Mouse (Mus musculus) limb, embryonic 11.5 days (tissue): Measurements from ENCODE around the gene Brd4. TPM values are rescaled to one million over a fixed set of nuclear protein-coding genes. Genes with fewer than 3 reads are reported as not detected.
A peak's percentile ranks its signal among the peaks of the same experiment; 100 is the strongest.

ENCODE experiments used
- ATAC-seq: fragments of 200-750 bp; cut with Nextera tagmentation; 2 replicates; pipeline ENCODE4 v1.8.0; 2017; ENCODE audit warnings: low read depth; ENCODE audit not compliant: insufficient number of reproducible peaks, low FRiP score, low TSS enrichment
- DNase-seq: peaks from one replicate; pipeline ENCODE4 v3.0.0-alpha.2; 2015; ENCODE audit warnings: low spot score
- H3K27ac ChIP-seq: fragments of 300-500 bp; sonication (generic); replicated peaks from 2 replicates; pipeline ENCODE4 v1.5.1; 2014; ENCODE audit warnings: low read depth, mild to moderate bottlenecking, low read length
- H3K27me3 ChIP-seq: fragments of 300-500 bp; sonication (generic); 2 replicates; pipeline ENCODE4 v1.6.1; 2014; ENCODE audit warnings: mild to moderate bottlenecking, low read length, mixed read lengths; ENCODE audit not compliant: control insufficient read depth, insufficient read depth
- H3K36me3 ChIP-seq: fragments of 300-500 bp; sonication (generic); 2 replicates; pipeline ENCODE4 v1.6.1; 2014; ENCODE audit warnings: mild to moderate bottlenecking, low read length, moderate library complexity, mixed read lengths; ENCODE audit not compliant: control insufficient read depth, insufficient read depth
- H3K4me1 ChIP-seq: fragments of 300-500 bp; sonication (generic); 2 replicates; pipeline ENCODE4 v1.6.1; 2014; ENCODE audit warnings: low read length, mixed read lengths; ENCODE audit not compliant: control insufficient read depth, insufficient read depth
- H3K4me2 ChIP-seq: fragments of 300-500 bp; sonication (generic); 2 replicates; pipeline ENCODE4 v1.6.1; 2014; ENCODE audit warnings: low read depth, mild to moderate bottlenecking, moderate library complexity; ENCODE audit not compliant: severe bottlenecking
- H3K4me3 ChIP-seq: fragments of 300-500 bp; sonication (generic); 2 replicates; pipeline ENCODE4 v1.5.1; 2014; ENCODE audit warnings: low read depth, low read length
- H3K9ac ChIP-seq: fragments of 300-500 bp; sonication (generic); 2 replicates; pipeline ENCODE4 v1.6.1; 2014; ENCODE audit warnings: mild to moderate bottlenecking, low read length
- H3K9me3 ChIP-seq: fragments of 300-500 bp; sonication (generic); 2 replicates; pipeline ENCODE4 v1.6.1; 2016; ENCODE audit warnings: low read length; ENCODE audit not compliant: control insufficient read depth
- WGBS: fragments of 180-500 bp; shearing (Covaris S2); extraction: QIAGEN DNeasy Blood & Tissue Kit; methylation state at CpG from one replicate; pipeline ENCODE4 v1.1.7; 2014; 5-methylcytosine and 5-hydroxymethylcytosine counted together
- polyA plus RNA-seq: library from polyadenylated mRNA; unstranded; fragments of >200 nt; fragmentation: Nextera tagmentation; extraction: Ambion mirVana; gene quantifications from 2 replicates; pipeline ENCODE4 v1.2.1, GENCODE M21; 2014

The Brd4 gene
- polyA plus RNA-seq, 1 experiment from 2014 or later = 124 TPM

GRCm38 (mm10) chr17:32193010-32193409 lies 91.5 kb downstream of the Brd4 start:
- WGBS = 86% methylated on average over 5 of the region's 5 CpGs
- H3K36me3 ChIP-seq = peaks cover 23% of the 10 kb centered on the region
- peaks cover 2% of the 10 kb centered on the region; the same call in 1 of the 2 replicates for H3K4me1 ChIP-seq
- no peak overlapping the region for H3K9ac ChIP-seq
- H3K4me3 ChIP-seq = no peak overlapping the region
- no peaks in the 10 kb centered on the region for H3K9me3 ChIP-seq
- no peak overlapping the region for H3K27ac ChIP-seq
- no peak for ATAC-seq
- peaks cover 14% of the 10 kb centered on the region for H3K27me3 ChIP-seq
- DNase-seq = no peak
- H3K4me2 ChIP-seq = no peak overlapping the region

GRCm38 (mm10) chr17:32189850-32190249 lies 94.7 kb downstream of the Brd4 start:
- Histone ChIP-seq H3K4me2 (peak overlapping the region; percentile 82; the same call in 1 of the 2 replicates), H3K36me3 (no peaks in the 10 kb centered on the region), H3K9me3 (no peaks in the 10 kb centered on the region), H3K4me3 (no peak overlapping the region), H3K27ac (no peak overlapping the region), H3K9ac (no peak overlapping the region), H3K27me3 (peaks cover 14% of the 10 kb centered on the region), H3K4me1 (peaks cover 2% of the 10 kb centered on the region; the same call in 1 of the 2 replicates)
- ATAC-seq (no peak), DNase-seq (no peak)
- WGBS = 13% methylated on average over 5 of the region's 5 CpGs

- peak within 1 kb of the TSS; percentile 35 for H3K4me3 ChIP-seq
- H3K4me1 ChIP-seq = peaks cover 2% of the 10 kb centered on the region; the same call in 1 of the 2 replicates
- WGBS = 5% methylated on average over 42 of the region's 42 CpGs
- H3K27ac ChIP-seq = no peak within 1 kb of the TSS
- H3K9me3 ChIP-seq = no peaks in the 10 kb centered on the region
- H3K4me2 ChIP-seq = peak within 1 kb of the TSS; percentile 82
- no peaks in the 10 kb centered on the region for H3K36me3 ChIP-seq
- 0 out of 2 replicates have a peak, but pooled peaks have one; percentile 6 for ATAC-seq
- peaks cover 14% of the 10 kb centered on the region for H3K27me3 ChIP-seq
- peak; percentile 43 for DNase-seq
- H3K9ac ChIP-seq = 0 out of 2 replicates have a peak within 1 kb of the TSS, but pooled peaks have one; percentile 4
Measured at GRCm38 (mm10) chr17:32188863-32189636, 95.5 kb downstream of the Brd4 start, which contains the start of gene Ephx3. Gene Ephx3, minus strand, starts transcription at chr17:32189549.

- H3K27me3 ChIP-seq = no peaks in the 10 kb centered on the region; the same call in 1 of the 2 replicates
- H3K4me1 ChIP-seq = peaks cover 5% of the 10 kb centered on the region; the same call in 1 of the 2 replicates
- H3K36me3 ChIP-seq = no peaks in the 10 kb centered on the region
- DNase-seq = no peak
- ATAC-seq = no peak
- H3K4me2 ChIP-seq = no peak overlapping the region
- WGBS = 20% methylated on average over 8 of the region's 8 CpGs
- no peak overlapping the region for H3K4me3 ChIP-seq
- no peaks in the 10 kb centered on the region for H3K9me3 ChIP-seq
- no peak overlapping the region for H3K9ac ChIP-seq
- H3K27ac ChIP-seq = no peak overlapping the region
Measured at GRCm38 (mm10) chr17:32183017-32183416, 101.5 kb downstream of the Brd4 start.

- peaks cover 5% of the 10 kb centered on the region; the same call in 1 of the 2 replicates for H3K4me1 ChIP-seq
- ATAC-seq (no peak), DNase-seq (no peak)
- H3K27me3 ChIP-seq = no peaks in the 10 kb centered on the region
- H3K4me3 ChIP-seq = no peak overlapping the region
- H3K9ac ChIP-seq = no peak overlapping the region
- H3K4me2 ChIP-seq = no peak overlapping the region
- no peak overlapping the region for H3K27ac ChIP-seq
- 67% methylated on average over 11 of the region's 11 CpGs for WGBS
- no peaks in the 10 kb centered on the region for H3K36me3 ChIP-seq
- no peaks in the 10 kb centered on the region for H3K9me3 ChIP-seq
Measured at GRCm38 (mm10) chr17:32179621-32180491, 104.7 kb downstream of the Brd4 start.

- no peaks in the 10 kb centered on the region for H3K27me3 ChIP-seq
- H3K27ac ChIP-seq = no peak overlapping the region
- no peak for ATAC-seq
- no peak for DNase-seq
- no peak overlapping the region for H3K4me2 ChIP-seq
- H3K9me3 ChIP-seq = no peaks in the 10 kb centered on the region
- H3K4me3 ChIP-seq = no peak overlapping the region
- no peaks in the 10 kb centered on the region for H3K36me3 ChIP-seq
- no peaks in the 10 kb centered on the region for H3K4me1 ChIP-seq
- no peak overlapping the region for H3K9ac ChIP-seq
- WGBS = 90% methylated on average over 4 of the region's 4 CpGs
Measured at GRCm38 (mm10) chr17:32176919-32177318, 107.6 kb downstream of the Brd4 start.

- ATAC-seq = no peak
- Histone ChIP-seq H3K9ac (no peak overlapping the region), H3K4me2 (no peak overlapping the region), H3K4me3 (no peak overlapping the region), H3K36me3 (no peaks in the 10 kb centered on the region), H3K27me3 (no peaks in the 10 kb centered on the region), H3K27ac (no peak overlapping the region), H3K4me1 (no peaks in the 10 kb centered on the region), H3K9me3 (no peaks in the 10 kb centered on the region)
- 68% methylated on average over 7 of the region's 7 CpGs for WGBS
- no peak for DNase-seq
Measured at GRCm38 (mm10) chr17:32173166-32173565, 111.4 kb downstream of the Brd4 start.

- H3K9me3 ChIP-seq = no peaks in the 10 kb centered on the region
- DNase-seq (no peak), ATAC-seq (no peak)
- H3K36me3 ChIP-seq = no peaks in the 10 kb centered on the region
- H3K4me1 ChIP-seq = no peaks in the 10 kb centered on the region
- 84% methylated on average over 2 of the region's 2 CpGs for WGBS
- H3K4me2 ChIP-seq = no peak overlapping the region
- no peak overlapping the region for H3K9ac ChIP-seq
- no peak overlapping the region for H3K4me3 ChIP-seq
- no peaks in the 10 kb centered on the region for H3K27me3 ChIP-seq
- no peak overlapping the region for H3K27ac ChIP-seq
Measured at GRCm38 (mm10) chr17:32172485-32172884, 112.0 kb downstream of the Brd4 start.
